Mouse (Mus musculus) myocyte (in vitro differentiated cells): ENCODE measurements at regions not wholly inside any gene's neighbourhood (a gene's known extent, or its start where the extent isn't known, plus 50 kb on each side); places are given as distances from the start of the nearest gene placed in this dataset.

Source experiments
- MAX ChIP-seq: IDR thresholded peaks from one replicate; pipeline ENCODE4 v1.6.1; 2011; ENCODE audit warnings: low read depth, mild to moderate bottlenecking, control low read depth
- POLR2A ChIP-seq: IDR thresholded peaks from one replicate; pipeline ENCODE4 v1.6.1; 2011; ENCODE audit warnings: low read depth, mild to moderate bottlenecking, control low read depth, moderate library complexity; ENCODE audit not compliant: insufficient read length
- POLR2AphosphoS2 ChIP-seq: IDR thresholded peaks from one replicate; pipeline ENCODE4 v1.6.1; 2011; ENCODE audit warnings: low read depth, control low read depth; ENCODE audit not compliant: insufficient read length
- REST ChIP-seq: IDR thresholded peaks from one replicate; pipeline ENCODE4 v1.6.1; 2011; ENCODE audit warnings: mild to moderate bottlenecking, control low read depth, moderate library complexity; ENCODE audit not compliant: insufficient read depth, insufficient read length
- SRF ChIP-seq: IDR thresholded peaks from one replicate; pipeline ENCODE4 v1.6.1; 2011; ENCODE audit warnings: low read depth; ENCODE audit not compliant: control insufficient read depth, insufficient read length
- TCF12 ChIP-seq: IDR thresholded peaks from one replicate; pipeline ENCODE4 v1.6.1; 2011; ENCODE audit warnings: mild to moderate bottlenecking, control low read depth; ENCODE audit not compliant: poor library complexity, insufficient read depth, severe bottlenecking
- TCF3 ChIP-seq: IDR thresholded peaks from one replicate; pipeline ENCODE4 v1.6.1; 2011; ENCODE audit warnings: low read depth, control low read depth; ENCODE audit not compliant: insufficient read length
- USF1 ChIP-seq: IDR thresholded peaks from one replicate; pipeline ENCODE4 v1.6.1; 2011; ENCODE audit warnings: low read depth, mild to moderate bottlenecking, control low read depth, moderate library complexity

DNA sequence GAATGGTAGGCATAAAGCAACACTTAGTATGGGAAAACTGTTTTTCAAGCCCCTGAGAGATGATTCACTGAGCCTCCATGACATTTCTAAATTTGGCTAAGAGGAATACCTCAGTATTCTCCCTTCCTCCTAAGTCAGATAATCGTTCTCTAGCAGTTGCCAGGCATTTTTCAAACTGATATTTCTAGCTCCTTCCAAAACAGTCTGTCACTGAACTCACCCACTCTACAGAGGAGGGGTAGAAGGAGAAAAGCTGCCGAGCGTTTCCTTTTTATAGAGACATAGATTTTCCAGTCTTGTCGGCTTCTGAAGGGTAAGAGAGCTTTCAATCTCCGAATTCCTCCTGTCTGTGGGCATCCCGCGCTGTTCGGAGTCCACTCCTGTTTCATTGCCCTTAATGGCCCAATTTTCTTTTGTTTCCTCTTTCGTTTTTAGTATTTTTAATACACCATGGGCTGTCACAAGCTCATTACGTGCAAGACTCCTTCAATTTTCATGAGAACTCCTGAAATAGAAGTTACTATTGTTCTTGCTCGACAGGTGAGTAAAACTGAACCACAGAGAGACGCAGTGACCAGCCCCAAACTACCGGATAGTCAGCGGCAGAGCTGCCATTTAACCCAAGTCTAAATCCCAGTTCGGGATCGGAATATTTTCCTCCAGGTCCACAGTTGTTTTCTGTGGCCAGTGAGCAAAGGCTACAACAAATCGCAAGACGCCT, 305.8 kb upstream of the Atp2b1 start:
- TF ChIP-seq MAX (no peak), POLR2A (no peak), TCF3 (no peak), POLR2AphosphoS2 (no peak), SRF (no peak), USF1 (no peak), TCF12 (no peak), REST (no peak)
